7 mouse cellular contexts compared by ENCODE assay signal in the genomic region with DNA sequence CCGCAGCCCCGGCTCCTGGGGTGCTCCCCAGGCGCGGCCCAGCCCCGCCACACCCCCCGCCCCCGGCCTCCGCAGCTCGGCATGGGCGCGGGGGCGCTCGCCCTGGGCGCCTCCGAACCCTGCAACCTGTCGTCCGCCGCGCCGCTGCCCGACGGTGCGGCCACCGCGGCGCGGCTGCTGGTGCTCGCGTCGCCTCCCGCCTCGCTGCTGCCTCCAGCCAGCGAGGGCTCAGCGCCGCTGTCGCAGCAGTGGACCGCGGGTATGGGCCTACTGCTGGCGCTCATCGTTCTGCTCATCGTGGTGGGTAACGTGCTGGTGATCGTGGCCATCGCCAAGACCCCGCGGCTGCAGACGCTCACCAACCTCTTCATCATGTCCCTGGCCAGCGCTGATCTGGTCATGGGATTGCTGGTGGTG. TPM values are rescaled to one million over a fixed set of nuclear protein-coding genes. Genes with fewer than 3 reads are reported as not detected.
DNase-seq lines count a peak whose midpoint lies in the region; ATAC-seq lines count a peak whose summit lies in the region.

No protein-coding gene starts in this region.

- no peak overlapping the region for H3K27ac ChIP-seq in lung, embryonic 15.5 days
- no peak overlapping the region for H3K27ac ChIP-seq in forebrain, embryonic 13.5 days
- no peak overlapping the region for H3K27ac ChIP-seq in neural tube, embryonic 12.5 days

- H3K27me3 ChIP-seq in lung, embryonic 15.5 days = peaks cover 67% of the 10 kb centered on the region
- peaks cover 88% of the 10 kb centered on the region for H3K27me3 ChIP-seq in forebrain, embryonic 13.5 days
- peaks cover 72% of the 10 kb centered on the region for H3K27me3 ChIP-seq in neural tube, embryonic 12.5 days (replicated peaks)

- no peak for DNase-seq in lung, postnatal 25 days (ENCODE audit: low spot score)
- DNase-seq in kidney, postnatal 10 days = peak; percentile 22
- no peak for DNase-seq in gastrocnemius, adult 18-20 months (ENCODE audit: low spot score)
- no peak for DNase-seq in gastrocnemius, adult 8-10 months (ENCODE audit: low spot score in 2 of 2)

- peak overlapping the region; percentile 59 for H3K4me3 ChIP-seq in lung, embryonic 15.5 days
- H3K4me3 ChIP-seq in forebrain, embryonic 13.5 days = peak overlapping the region; percentile 55
- H3K4me3 ChIP-seq in neural tube, embryonic 12.5 days = peak overlapping the region; percentile 55

- ATAC-seq in lung, embryonic 15.5 days (ENCODE audit: borderline replicate concordance, extremely low read depth, low FRiP score, low TSS enrichment) = peak; percentile 33
- no peak; the same call in 1 of the 2 replicates for ATAC-seq in forebrain, embryonic 13.5 days
- ATAC-seq in neural tube, embryonic 12.5 days (ENCODE audit: low FRiP score, low read depth) = peak; percentile 18

- H3K4me1 ChIP-seq in lung, embryonic 15.5 days = peaks cover 45% of the 10 kb centered on the region
- peaks cover 33% of the 10 kb centered on the region for H3K4me1 ChIP-seq in forebrain, embryonic 13.5 days
- H3K4me1 ChIP-seq in neural tube, embryonic 12.5 days = peaks cover 33% of the 10 kb centered on the region

- WGBS in lung, embryonic 15.5 days = 1% methylated on average over 37 of the region's 48 CpGs
- 1% methylated on average over 37 of the region's 48 CpGs for WGBS in forebrain, embryonic 13.5 days
- under 1% methylated on average over 48 of the region's 48 CpGs for WGBS in neural tube, embryonic 12.5 days

- H3K9me3 ChIP-seq in lung, embryonic 15.5 days = no peaks in the 10 kb centered on the region
- H3K9me3 ChIP-seq in forebrain, embryonic 13.5 days (replicated peaks) = no peaks in the 10 kb centered on the region
- no peaks in the 10 kb centered on the region for H3K9me3 ChIP-seq in neural tube, embryonic 12.5 days

- peak overlapping the region; percentile 98 for H3K4me2 ChIP-seq in lung, embryonic 15.5 days
- peak overlapping the region; percentile 94 for H3K4me2 ChIP-seq in forebrain, embryonic 13.5 days
- peak overlapping the region; percentile 96 for H3K4me2 ChIP-seq in neural tube, embryonic 12.5 days (replicated peaks)

- H3K9ac ChIP-seq in lung, embryonic 15.5 days = peak overlapping the region; percentile 50
- H3K9ac ChIP-seq in forebrain, embryonic 13.5 days = peak overlapping the region; percentile 69
- H3K9ac ChIP-seq in neural tube, embryonic 12.5 days = peak overlapping the region; percentile 51

- no peaks in the 10 kb centered on the region for H3K36me3 ChIP-seq in lung, embryonic 15.5 days
- H3K36me3 ChIP-seq in forebrain, embryonic 13.5 days (ENCODE audit: poor library complexity, severe bottlenecking) = no peaks in the 10 kb centered on the region
- no peaks in the 10 kb centered on the region for H3K36me3 ChIP-seq in neural tube, embryonic 12.5 days

RNA-seq across cellular contexts. Expression of a gene that starts 0.3 kb away (rescaled TPM):
- polyA plus RNA-seq in lung, embryonic 15.5 days (2015; fragmentation: Nextera tagmentation; extraction: Ambion mirVana) = 1.4 and 1.5 TPM in 2 replicates
- 0.39 and 0.77 TPM in 2 replicates for polyA plus RNA-seq in forebrain, embryonic 13.5 days (2015; fragmentation: Nextera tagmentation; extraction: Ambion mirVana)
- polyA plus RNA-seq in neural tube, embryonic 12.5 days (2016; fragmentation: Nextera tagmentation; extraction: Ambion mirVana) = 0.30 and 0.54 TPM in 2 replicates
- total RNA-seq in gastrocnemius, adult 18-20 months (2021) = not detected
- under 1 TPM in 2 of 4 experiments, not detected in 2; 0.07 to 0.08 TPM for total RNA-seq in gastrocnemius, adult 8-10 months (2022)
